Mouse (Mus musculus) ES-Bruce4 (cell line): ENCODE measurements at regions not wholly inside any gene's neighbourhood (a gene's known extent, or its start where the extent isn't known, plus 50 kb on each side); places are given as distances from the start of the nearest gene placed in this dataset.

Source experiments
- CTCF ChIP-seq: IDR thresholded peaks from one replicate; pipeline ENCODE4 v1.8.1; 2011; ENCODE audit warnings: low read depth, low read length
- POLR2A ChIP-seq: IDR thresholded peaks from one replicate; pipeline ENCODE4 v1.8.1; 2011; ENCODE audit warnings: low read length; ENCODE audit not compliant: insufficient read depth

DNA sequence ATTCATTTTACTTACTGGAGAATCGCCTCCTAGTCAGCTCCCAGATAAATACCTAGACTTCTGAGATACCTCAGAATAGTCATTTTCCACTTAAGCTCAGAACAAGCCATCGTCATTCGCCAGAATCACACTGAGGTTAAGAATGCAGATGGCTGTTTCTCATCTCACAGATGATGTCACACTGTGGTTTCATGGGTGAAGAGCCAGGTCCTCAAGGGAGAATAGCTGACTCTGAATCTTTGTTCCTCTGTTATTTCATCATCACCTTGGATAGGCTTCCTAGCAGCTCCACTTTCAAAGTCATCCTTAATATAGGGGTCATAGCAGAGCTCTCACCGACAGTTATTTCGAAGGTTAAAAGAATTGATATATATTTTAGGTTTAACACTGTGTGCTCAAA lies 297.8 kb upstream of the Gm765 start:
- TF ChIP-seq CTCF (no peak), POLR2A (no peak)
